Mouse (Mus musculus): ENCODE measurements around the gene Camkv. TPM values are rescaled to one million over a fixed set of nuclear protein-coding genes. Genes with fewer than 3 reads are reported as not detected.
A peak's percentile ranks its signal among the peaks of the same experiment; 100 is the strongest.

Camkv gene
- 459 and 489 TPM in 2 replicates for polyA plus RNA-seq (2012; rRNA removed)

GRCm38 (mm10) chr9:107935374-107935773, at the start of gene Camkv:
Gene Camkv (plus strand): TSS chr9:107935674.
- H3K27ac ChIP-seq (ENCODE audit: insufficient read depth, low read length) = peak within 1 kb of the TSS; percentile 83

GRCm38 (mm10) chr9:107887804-107888266, 47.6 kb upstream of the Camkv start, which contains the start of gene Mon1a:
Gene Mon1a (plus strand): TSS chr9:107888151.
- H3K4me1 ChIP-seq (ENCODE audit: control insufficient read depth, insufficient read depth, low read length) = no peaks in the 10 kb centered on the region; the same call in 1 of the 2 replicates
- 0 out of 2 replicates have a peak within 1 kb of the TSS, but pooled peaks have one; percentile 68 for H3K27ac ChIP-seq (ENCODE audit: insufficient read depth, low read length)
- H3K4me3 ChIP-seq (ENCODE audit: insufficient read depth, low read length) = peak within 1 kb of the TSS; percentile 78
- TF ChIP-seq CTCF (IDR thresholded peaks at IDR 0.05; ENCODE audit: extremely low read depth, insufficient read depth, low read length) (no peak), POLR2A (IDR thresholded peaks at IDR 0.05; ENCODE audit: extremely low read depth, insufficient read depth, low read length) (peak; percentile 53)

More at GRCm38 (mm10) chr9:107935374-107935773, at the start of gene Camkv:
- peak within 1 kb of the TSS; percentile 87 for H3K4me3 ChIP-seq (ENCODE audit: insufficient read depth, low read length)
- no peak for TF ChIP-seq CTCF (IDR thresholded peaks at IDR 0.05; ENCODE audit: extremely low read depth, insufficient read depth, low read length)
- no peak for TF ChIP-seq POLR2A (IDR thresholded peaks at IDR 0.05; ENCODE audit: extremely low read depth, insufficient read depth, low read length)
- H3K4me1 ChIP-seq (ENCODE audit: control insufficient read depth, insufficient read depth, low read length) = peaks cover 12% of the 10 kb centered on the region

GRCm38 (mm10) chr9:107888267-107888850, 47.1 kb upstream of the Camkv start:
- Histone ChIP-seq H3K4me1 (ENCODE audit: control insufficient read depth, insufficient read depth, low read length) (no peaks in the 10 kb centered on the region; the same call in 1 of the 2 replicates), H3K4me3 (ENCODE audit: insufficient read depth, low read length) (peak overlapping the region; percentile 78), H3K27ac (ENCODE audit: insufficient read depth, low read length) (0 out of 2 replicates have a peak overlapping the region, but pooled peaks have one; percentile 68)
- TF ChIP-seq POLR2A (IDR thresholded peaks at IDR 0.05; ENCODE audit: extremely low read depth, insufficient read depth, low read length) (no peak), CTCF (IDR thresholded peaks at IDR 0.05; ENCODE audit: extremely low read depth, insufficient read depth, low read length) (no peak)

- Histone ChIP-seq H3K27ac (ENCODE audit: insufficient read depth, low read length) (no peak overlapping the region), H3K4me1 (ENCODE audit: control insufficient read depth, insufficient read depth, low read length) (no peaks in the 10 kb centered on the region; the same call in 1 of the 2 replicates)
Observed at GRCm38 (mm10) chr9:107890260-107890659, 45.2 kb upstream of the Camkv start.

GRCm38 (mm10) chr9:107891023-107891422, 44.5 kb upstream of the Camkv start:
- TF ChIP-seq POLR2A (IDR thresholded peaks at IDR 0.05; ENCODE audit: extremely low read depth, insufficient read depth, low read length) (no peak), CTCF (IDR thresholded peaks at IDR 0.05; ENCODE audit: extremely low read depth, insufficient read depth, low read length) (peak; percentile 28)
- H3K4me1 ChIP-seq (ENCODE audit: control insufficient read depth, insufficient read depth, low read length) = no peaks in the 10 kb centered on the region; the same call in 1 of the 2 replicates
- no peak overlapping the region for H3K27ac ChIP-seq (ENCODE audit: insufficient read depth, low read length)
- no peak overlapping the region for H3K4me3 ChIP-seq (ENCODE audit: insufficient read depth, low read length)

More at GRCm38 (mm10) chr9:107890260-107890659, 45.2 kb upstream of the Camkv start:
- no peak overlapping the region for H3K4me3 ChIP-seq (ENCODE audit: insufficient read depth, low read length)
- TF ChIP-seq POLR2A (IDR thresholded peaks at IDR 0.05; ENCODE audit: extremely low read depth, insufficient read depth, low read length) = no peak
- no peak for TF ChIP-seq CTCF (IDR thresholded peaks at IDR 0.05; ENCODE audit: extremely low read depth, insufficient read depth, low read length)

- TF ChIP-seq CTCF (IDR thresholded peaks at IDR 0.05; ENCODE audit: extremely low read depth, insufficient read depth, low read length) (no peak), POLR2A (IDR thresholded peaks at IDR 0.05; ENCODE audit: extremely low read depth, insufficient read depth, low read length) (no peak)
- no peak overlapping the region for H3K4me3 ChIP-seq (ENCODE audit: insufficient read depth, low read length)
- no peaks in the 10 kb centered on the region for H3K4me1 ChIP-seq (ENCODE audit: control insufficient read depth, insufficient read depth, low read length)
- no peak overlapping the region for H3K27ac ChIP-seq (ENCODE audit: insufficient read depth, low read length)
Observed at GRCm38 (mm10) chr9:107898563-107898962, 36.9 kb upstream of the Camkv start.

- Histone ChIP-seq H3K27ac (ENCODE audit: insufficient read depth, low read length) (no peak overlapping the region), H3K4me1 (ENCODE audit: control insufficient read depth, insufficient read depth, low read length) (no peaks in the 10 kb centered on the region; the same call in 1 of the 2 replicates), H3K4me3 (ENCODE audit: insufficient read depth, low read length) (no peak overlapping the region)
- TF ChIP-seq CTCF (IDR thresholded peaks at IDR 0.05; ENCODE audit: extremely low read depth, insufficient read depth, low read length) = no peak
- TF ChIP-seq POLR2A (IDR thresholded peaks at IDR 0.05; ENCODE audit: extremely low read depth, insufficient read depth, low read length) = no peak
Observed at GRCm38 (mm10) chr9:107899855-107900254, 35.6 kb upstream of the Camkv start.

- no peak for TF ChIP-seq POLR2A (IDR thresholded peaks at IDR 0.05; ENCODE audit: extremely low read depth, insufficient read depth, low read length)
- peak; percentile 70 for TF ChIP-seq CTCF (IDR thresholded peaks at IDR 0.05; ENCODE audit: extremely low read depth, insufficient read depth, low read length)
- no peaks in the 10 kb centered on the region; the same call in 1 of the 2 replicates for H3K4me1 ChIP-seq (ENCODE audit: control insufficient read depth, insufficient read depth, low read length)
- no peak overlapping the region for H3K27ac ChIP-seq (ENCODE audit: insufficient read depth, low read length)
- H3K4me3 ChIP-seq (ENCODE audit: insufficient read depth, low read length) = peak overlapping the region; percentile 14
Observed at GRCm38 (mm10) chr9:107900840-107901626, 34.4 kb upstream of the Camkv start.

- no peak for TF ChIP-seq CTCF (IDR thresholded peaks at IDR 0.05; ENCODE audit: extremely low read depth, insufficient read depth, low read length)
- TF ChIP-seq POLR2A (IDR thresholded peaks at IDR 0.05; ENCODE audit: extremely low read depth, insufficient read depth, low read length) = no peak
- Histone ChIP-seq H3K27ac (ENCODE audit: insufficient read depth, low read length) (no peak overlapping the region), H3K4me1 (ENCODE audit: control insufficient read depth, insufficient read depth, low read length) (no peaks in the 10 kb centered on the region; the same call in 1 of the 2 replicates), H3K4me3 (ENCODE audit: insufficient read depth, low read length) (peak overlapping the region; percentile 14; the same call in 1 of the 2 replicates)
Observed at GRCm38 (mm10) chr9:107901627-107901914, 33.9 kb upstream of the Camkv start.
